Mouse (Mus musculus): ENCODE measurements around the gene Gm21190.
"Not testable (repeated sequence)": the region's sequence is repeated elsewhere in the genome, so short reads cannot be mapped to it uniquely, and the experiment has no call there.

DNA sequence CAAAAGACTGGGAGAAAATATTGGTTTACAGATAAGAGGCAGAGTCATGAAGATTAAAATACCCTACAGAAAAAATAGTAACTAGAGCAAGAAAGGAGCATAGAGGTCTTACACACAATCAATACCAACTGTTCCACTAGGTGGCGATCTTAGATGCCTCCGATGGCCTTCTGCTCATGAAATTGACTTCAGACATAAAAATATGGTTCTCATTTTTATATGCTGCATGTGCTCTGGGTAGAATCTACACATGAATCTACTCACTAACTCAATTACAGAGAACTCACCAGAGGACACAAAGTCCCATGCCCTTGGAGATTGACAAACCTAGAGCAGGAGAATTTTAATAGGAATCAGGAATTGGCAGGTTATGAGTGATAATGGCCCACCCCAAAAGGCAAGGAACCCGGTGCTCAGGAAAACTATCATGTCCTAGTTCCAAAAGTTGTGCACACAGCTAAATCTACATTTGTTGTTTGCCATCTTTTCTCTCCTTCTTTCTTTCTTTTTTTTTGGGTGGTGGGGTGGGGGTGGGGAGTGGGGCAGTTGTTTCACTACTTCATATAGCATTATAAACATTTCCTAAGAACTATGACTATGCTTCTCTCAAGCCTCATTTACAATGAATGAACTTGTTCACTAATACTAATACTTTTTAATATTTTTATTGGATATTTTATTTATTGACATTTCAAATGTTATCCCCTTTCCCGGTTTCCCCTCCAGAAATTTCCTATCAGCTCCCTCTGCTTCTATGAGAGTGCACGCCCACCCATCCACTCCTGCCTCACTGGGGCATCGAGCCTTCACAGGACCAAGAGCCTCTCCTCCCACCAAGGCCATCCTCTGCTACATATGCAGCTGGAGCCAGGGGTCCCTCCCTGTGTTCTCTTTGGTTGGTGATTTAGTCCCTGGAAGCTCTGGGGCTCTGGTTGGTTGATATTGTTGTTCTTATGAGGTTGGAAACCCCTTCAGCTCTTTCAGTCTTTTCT is 20.3 kb downstream of the Gm21190 start:
- TF ChIP-seq GATA1 (IDR thresholded peaks at IDR 0.05; ENCODE audit: borderline replicate concordance, low read length); FLI1 (IDR thresholded peaks at IDR 0.05; ENCODE audit: low read length): not testable (repeated sequence)

All from megakaryocyte, embryonic 14.5 days (primary cell).